Mouse (Mus musculus) 3T3-L1 (cell line): ENCODE results near the gene 2810408A11Rik.

Experiments used
- DNase-seq: peaks from one replicate; pipeline ENCODE4 v3.0.0-alpha.2; 2015; ENCODE audit warnings: low read depth, low spot score

Gene 2810408A11Rik

GRCm38 (mm10) chr11:69900471-69901405, at the start of gene 2810408A11Rik, which contains the start of gene Neurl4:
TSS of gene 2810408A11Rik (minus strand) at chr11:69900987.
TSS of gene Neurl4 (plus strand) at chr11:69901072.
- peak; percentile 96 for DNase-seq

- DNase-seq: peak; percentile 76
Observed at GRCm38 (mm10) chr11:69948763-69949150, 48.0 kb upstream of the 2810408A11Rik start.

GRCm38 (mm10) chr11:69948066-69948762, 47.4 kb upstream of the 2810408A11Rik start, which contains the start of gene Slc2a4:
TSS of gene Slc2a4 (minus strand) at chr11:69948188.
- peak; percentile 40 for DNase-seq

GRCm38 (mm10) chr11:69947337-69948065, 46.7 kb upstream of the 2810408A11Rik start:
- DNase-seq: no peak

- no peak for DNase-seq
Observed at GRCm38 (mm10) chr11:69945997-69946891, 45.5 kb upstream of the 2810408A11Rik start.

GRCm38 (mm10) chr11:69945216-69945615, 44.4 kb upstream of the 2810408A11Rik start:
- no peak for DNase-seq

GRCm38 (mm10) chr11:69940962-69941361, 40.2 kb upstream of the 2810408A11Rik start:
- no peak for DNase-seq

GRCm38 (mm10) chr11:69939731-69940130, 38.9 kb upstream of the 2810408A11Rik start:
- DNase-seq: no peak

GRCm38 (mm10) chr11:69939181-69939580, 38.4 kb upstream of the 2810408A11Rik start:
- no peak for DNase-seq

GRCm38 (mm10) chr11:69938401-69938979, 37.7 kb upstream of the 2810408A11Rik start:
- DNase-seq: no peak

GRCm38 (mm10) chr11:69937834-69938233, 37.0 kb upstream of the 2810408A11Rik start:
- DNase-seq: no peak

GRCm38 (mm10) chr11:69937385-69937784, 36.6 kb upstream of the 2810408A11Rik start:
- DNase-seq: no peak

GRCm38 (mm10) chr11:69936714-69937347, 36.0 kb upstream of the 2810408A11Rik start:
- DNase-seq: no peak

- no peak for DNase-seq
Observed at GRCm38 (mm10) chr11:69936156-69936555, 35.4 kb upstream of the 2810408A11Rik start.

GRCm38 (mm10) chr11:69935137-69935879, 34.5 kb upstream of the 2810408A11Rik start, which contains the start of gene Ybx2:
TSS of gene Ybx2 (plus strand) at chr11:69935796.
- DNase-seq: no peak

GRCm38 (mm10) chr11:69934681-69935080, 33.9 kb upstream of the 2810408A11Rik start:
- no peak for DNase-seq

- DNase-seq: peak; percentile 86
Observed at GRCm38 (mm10) chr11:69934169-69934568, 33.4 kb upstream of the 2810408A11Rik start.

GRCm38 (mm10) chr11:69933066-69933465, 32.3 kb upstream of the 2810408A11Rik start:
- no peak for DNase-seq

- no peak for DNase-seq
Observed at GRCm38 (mm10) chr11:69932254-69932653, 31.5 kb upstream of the 2810408A11Rik start.
